Comparison of ENCODE assay signal across 9 mouse cellular contexts in genomic region chr9:109087987-109088386, GRCm38 (mm10). TPM values are rescaled to one million over a fixed set of nuclear protein-coding genes. Genes with fewer than 3 reads are reported as not detected.
DNase-seq lines count a peak whose midpoint lies in the region; ATAC-seq and TF ChIP-seq lines count a peak whose summit lies in the region.
"Had no signal": no experiment of that assay in that cellular context is flagged by ENCODE, and none has a peak within 500 bp of the region (broad histone marks: within the 10 kb centered on the region; RNA-seq: fewer than 3 reads in every experiment).

No protein-coding gene starts in this region.

- H3K4me1 ChIP-seq in embryonic facial prominence, embryonic 15.5 days: peaks cover 20% of the 10 kb centered on the region
- peaks cover 8% of the 10 kb centered on the region for H3K4me1 ChIP-seq in small intestine, adult 2 months (ENCODE audit: control insufficient read depth, insufficient read depth, insufficient read length, low read length)
- peaks cover 3% of the 10 kb centered on the region for H3K4me1 ChIP-seq in thymus, adult 2 months (replicated peaks; ENCODE audit: control insufficient read depth, insufficient read depth, low read length)

- no peak overlapping the region for H3K9ac ChIP-seq in embryonic facial prominence, embryonic 15.5 days

- 6% methylated on average over 5 of the region's 5 CpGs for WGBS in embryonic facial prominence, embryonic 15.5 days
- 21% methylated on average over 5 of the region's 5 CpGs for WGBS in small intestine, adult 2 months
- WGBS in thymus, adult 2 months: 50% methylated on average over 5 of the region's 5 CpGs

- intact Hi-C loops in gastrocnemius, adult 2 months (cut with DNase I): loop anchor here (2.0 kb wide), 1 partner anchor 33 kb away; no protein-coding TSS in a partner anchor

- no peaks in the 10 kb centered on the region for H3K27me3 ChIP-seq in embryonic facial prominence, embryonic 15.5 days
- no peaks in the 10 kb centered on the region for H3K27me3 ChIP-seq in small intestine, adult 2 months (ENCODE audit: control insufficient read depth, insufficient read depth, low read length)
- no peaks in the 10 kb centered on the region for H3K27me3 ChIP-seq in thymus, adult 2 months (ENCODE audit: control insufficient read depth, insufficient read depth, low read length)
- H3K27me3 ChIP-seq: Patski had no signal

- ATAC-seq in embryonic facial prominence, embryonic 15.5 days (ENCODE audit: insufficient number of reproducible peaks, low FRiP score, low TSS enrichment, low read depth): no peak
- ATAC-seq: Patski had no signal

- TF ChIP-seq POLR2A in small intestine, adult 2 months (IDR thresholded peaks at IDR 0.05; ENCODE audit: low read depth, low read length): no peak
- TF ChIP-seq POLR2A in thymus, adult 2 months (IDR thresholded peaks at IDR 0.05; ENCODE audit: control insufficient read depth, extremely low read depth, insufficient read depth, low read length, poor library complexity): no peak

- peak overlapping the region; percentile 32 for H3K27ac ChIP-seq in gastrocnemius, adult 2 months
- peak overlapping the region; percentile 44; the same call in 1 of the 2 replicates for H3K27ac ChIP-seq in embryonic facial prominence, embryonic 15.5 days (replicated peaks)
- no peak overlapping the region for H3K27ac ChIP-seq in small intestine, adult 2 months (ENCODE audit: insufficient read depth, low read depth, low read length)
- H3K27ac ChIP-seq in thymus, adult 2 months (ENCODE audit: control insufficient read depth, insufficient read depth, low read length): no peak overlapping the region

- H3K4me3 ChIP-seq in gastrocnemius, adult 2 months: peak overlapping the region; percentile 28; the same call in 1 of the 2 replicates
- no peak overlapping the region for H3K4me3 ChIP-seq in embryonic facial prominence, embryonic 15.5 days (replicated peaks)
- H3K4me3 ChIP-seq in small intestine, adult 2 months (ENCODE audit: low read depth, low read length): no peak overlapping the region
- H3K4me3 ChIP-seq in thymus, adult 2 months (ENCODE audit: control insufficient read depth, insufficient read depth, low read length): no peak overlapping the region

- peak; percentile 70 for TF ChIP-seq CTCF in gastrocnemius, adult 2 months (IDR thresholded peaks at IDR 0.05)
- peak; percentile 51; the same call in 1 of the 2 replicates for TF ChIP-seq CTCF in small intestine, adult 2 months (IDR thresholded peaks at IDR 0.05; ENCODE audit: extremely low read depth, insufficient read length, insufficient replicate concordance, low read depth, low read length)
- no peak for TF ChIP-seq CTCF in thymus, adult 2 months (IDR thresholded peaks at IDR 0.05; ENCODE audit: borderline replicate concordance, control insufficient read depth, extremely low read depth, insufficient read depth, low read length, poor library complexity)

- DNase-seq in gastrocnemius, adult 2 months: peak; percentile 23
- no peak for DNase-seq in gastrocnemius, postnatal 10 days
- peak; percentile 40 for DNase-seq in right cerebral cortex, adult 18-20 months
- DNase-seq in right cerebral cortex, postnatal 25 days: no peak
- peak; percentile 45 for DNase-seq in kidney, postnatal 14 days
- DNase-seq in thymus, adult 2 months: no peak

- H3K4me2 ChIP-seq in embryonic facial prominence, embryonic 15.5 days (replicated peaks): no peak overlapping the region

- H3K36me3 ChIP-seq in embryonic facial prominence, embryonic 15.5 days: 0 out of 2 replicates have a peak, but pooled peaks cover 18% of the 10 kb centered on the region
- peaks cover 20% of the 10 kb centered on the region for H3K36me3 ChIP-seq in small intestine, adult 2 months (ENCODE audit: control insufficient read depth, insufficient read depth, low read length)
- H3K36me3 ChIP-seq in thymus, adult 2 months (ENCODE audit: control insufficient read depth, insufficient read depth, low read length): no peaks in the 10 kb centered on the region

- no peaks in the 10 kb centered on the region for H3K9me3 ChIP-seq in embryonic facial prominence, embryonic 15.5 days (replicated peaks)

RNA-seq across cellular contexts. Expression of gene Tma7, which starts 5.6 kb away (rescaled TPM):
- total RNA-seq in gastrocnemius, adult 2 months (2021): 100 to 1,000 TPM; 316 to 321 TPM
- 100 to 1,000 TPM; 213 to 219 TPM for total RNA-seq in gastrocnemius, postnatal 10 days (2021)
- 509 and 534 TPM in 2 replicates for polyA plus RNA-seq in embryonic facial prominence, embryonic 15.5 days (2015; fragmentation: Nextera tagmentation; extraction: Ambion mirVana)
- 0.58 and 1.6 TPM in 2 replicates for polyA plus RNA-seq in small intestine, adult 2 months (2012; rRNA removed)
- polyA plus RNA-seq in thymus, adult 2 months (2012; rRNA removed): 31.4 and 52.2 TPM in 2 replicates

RNA-seq across cellular contexts. Expression of gene Ccdc51, which starts 5.7 kb away (rescaled TPM):
- 1 to 10 TPM; 6.5 to 7.9 TPM for total RNA-seq in gastrocnemius, adult 2 months (2021)
- 1 to 10 TPM; 7.1 to 7.6 TPM for total RNA-seq in gastrocnemius, postnatal 10 days (2021)
- polyA plus RNA-seq in embryonic facial prominence, embryonic 15.5 days (2015; fragmentation: Nextera tagmentation; extraction: Ambion mirVana): 13.7 and 16.6 TPM in 2 replicates
- 5.5 and 11.3 TPM in 2 replicates for polyA plus RNA-seq in small intestine, adult 2 months (2012; rRNA removed)
- polyA plus RNA-seq in thymus, adult 2 months (2012; rRNA removed): 11.7 and 11.9 TPM in 2 replicates

RNA-seq across cellular contexts. Expression of gene Plxnb1, which starts 7.2 kb away (rescaled TPM):
- total RNA-seq in gastrocnemius, adult 2 months (2021): 1 to 10 TPM in 1 of 2 experiments, under 1 TPM in 1; 0.54 to 1.1 TPM
- total RNA-seq in gastrocnemius, postnatal 10 days (2021): 1 to 10 TPM; 3.5 to 6.2 TPM
- polyA plus RNA-seq in embryonic facial prominence, embryonic 15.5 days (2015; fragmentation: Nextera tagmentation; extraction: Ambion mirVana): 14.4 and 15.7 TPM in 2 replicates
- 2.6 and 3.4 TPM in 2 replicates for polyA plus RNA-seq in small intestine, adult 2 months (2012; rRNA removed)
- 22.4 and 25.6 TPM in 2 replicates for polyA plus RNA-seq in thymus, adult 2 months (2012; rRNA removed)

RNA-seq across cellular contexts. Expression of gene Atrip, which starts 14.1 kb away (rescaled TPM):
- total RNA-seq in gastrocnemius, adult 2 months (2021): 1 to 10 TPM; 8.0 to 8.5 TPM
- 10 to 100 TPM in 1 of 2 experiments, 1 to 10 TPM in 1; 7.6 to 11.6 TPM for total RNA-seq in gastrocnemius, postnatal 10 days (2021)
- 26.8 and 30.8 TPM in 2 replicates for polyA plus RNA-seq in embryonic facial prominence, embryonic 15.5 days (2015; fragmentation: Nextera tagmentation; extraction: Ambion mirVana)
- polyA plus RNA-seq in small intestine, adult 2 months (2012; rRNA removed): 5.8 and 10.7 TPM in 2 replicates
- polyA plus RNA-seq in thymus, adult 2 months (2012; rRNA removed): 37.9 and 39.9 TPM in 2 replicates

RNA-seq across cellular contexts. Expression of gene Trex1, which starts 28.5 kb away (rescaled TPM):
- 10 to 100 TPM; 13.2 TPM for total RNA-seq in gastrocnemius, adult 2 months (2021)
- total RNA-seq in gastrocnemius, postnatal 10 days (2021): 10 to 100 TPM; 10.8 to 11.4 TPM
- polyA plus RNA-seq in embryonic facial prominence, embryonic 15.5 days (2015; fragmentation: Nextera tagmentation; extraction: Ambion mirVana): 21.0 and 22.5 TPM in 2 replicates
- 51.9 and 174 TPM in 2 replicates for polyA plus RNA-seq in small intestine, adult 2 months (2012; rRNA removed)
- 210 and 228 TPM in 2 replicates for polyA plus RNA-seq in thymus, adult 2 months (2012; rRNA removed)

Comparison
In these comparisons a context has a peak if more than half of its experiments do, and no peak if none do; other contexts are left out.
1. DNase-seq: peak in gastrocnemius, adult 2 months (single experiment), right cerebral cortex, adult 18-20 months (single experiment) and kidney, postnatal 14 days (single experiment); none in gastrocnemius, postnatal 10 days (single experiment), right cerebral cortex, postnatal 25 days (single experiment) and thymus, adult 2 months (single experiment).
2. H3K27ac ChIP-seq: peak in gastrocnemius, adult 2 months (single experiment) and embryonic facial prominence, embryonic 15.5 days (single experiment); none in small intestine, adult 2 months (single experiment) and thymus, adult 2 months (single experiment).
3. RNA of gene Tma7, which starts 5.6 kb away (polyA plus RNA-seq): 509 to 534 TPM in embryonic facial prominence, embryonic 15.5 days and 31.4 to 52.2 TPM in thymus, adult 2 months; 0.58 to 1.6 TPM in small intestine, adult 2 months; every median in the first group is over 10 times any median in the second.